Mouse (Mus musculus): ENCODE data around the gene Eya4.

Eya4 gene

GRCm38 (mm10) chr10:23350011-23350911, at the start of gene Eya4:
Eya4 (minus strand) TSS chr10:23350786.
- peak in 1 of 2 experiments; percentile 26 for DNase-seq (ENCODE audit: low spot score in 2 of 2)

GRCm38 (mm10) chr10:23395399-23395798, 44.8 kb upstream of the Eya4 start:
- DNase-seq (ENCODE audit: low spot score in 2 of 2), result no peak

GRCm38 (mm10) chr10:23394556-23395245, 44.1 kb upstream of the Eya4 start:
- no peak for DNase-seq (ENCODE audit: low spot score in 2 of 2)

- DNase-seq (ENCODE audit: low spot score in 2 of 2), result no peak
Observed at GRCm38 (mm10) chr10:23394152-23394551, 43.6 kb upstream of the Eya4 start.

- DNase-seq (ENCODE audit: low spot score in 2 of 2), result no peak
Observed at GRCm38 (mm10) chr10:23363866-23364265, 13.3 kb upstream of the Eya4 start.

- no peak for DNase-seq (ENCODE audit: low spot score in 2 of 2)
Observed at GRCm38 (mm10) chr10:23349392-23350010, 1.1 kb downstream of the Eya4 start.

GRCm38 (mm10) chr10:23348893-23349391, 1.6 kb downstream of the Eya4 start:
- no peak for DNase-seq (ENCODE audit: low spot score in 2 of 2)

- no peak for DNase-seq (ENCODE audit: low spot score in 2 of 2)
Observed at GRCm38 (mm10) chr10:23348101-23348892, 2.3 kb downstream of the Eya4 start.

GRCm38 (mm10) chr10:23337250-23337649, 13.3 kb downstream of the Eya4 start:
- no peak for DNase-seq (ENCODE audit: low spot score in 2 of 2)

GRCm38 (mm10) chr10:23332768-23333167, 17.8 kb downstream of the Eya4 start:
- no peak for DNase-seq (ENCODE audit: low spot score in 2 of 2)

GRCm38 (mm10) chr10:23327651-23328050, 22.9 kb downstream of the Eya4 start:
- DNase-seq (ENCODE audit: low spot score in 2 of 2), result no peak

GRCm38 (mm10) chr10:23322275-23322674, 28.3 kb downstream of the Eya4 start:
- no peak for DNase-seq (ENCODE audit: low spot score in 2 of 2)

GRCm38 (mm10) chr10:23295616-23296015, 55.0 kb downstream of the Eya4 start:
- no peak for DNase-seq (ENCODE audit: low spot score in 2 of 2)

GRCm38 (mm10) chr10:23292495-23292894, 58.1 kb downstream of the Eya4 start:
- no peak for DNase-seq (ENCODE audit: low spot score in 2 of 2)

- no peak for DNase-seq (ENCODE audit: low spot score in 2 of 2)
Observed at GRCm38 (mm10) chr10:23277371-23277770, 73.2 kb downstream of the Eya4 start.

GRCm38 (mm10) chr10:23271050-23271621, 79.5 kb downstream of the Eya4 start:
- no peak for DNase-seq (ENCODE audit: low spot score in 2 of 2)

GRCm38 (mm10) chr10:23270502-23270901, 80.1 kb downstream of the Eya4 start:
- DNase-seq (ENCODE audit: low spot score in 2 of 2), result no peak

- DNase-seq (ENCODE audit: low spot score in 2 of 2), result no peak
Observed at GRCm38 (mm10) chr10:23252180-23252579, 98.4 kb downstream of the Eya4 start.

GRCm38 (mm10) chr10:23246485-23246884, 104.1 kb downstream of the Eya4 start:
- DNase-seq (ENCODE audit: low spot score in 2 of 2), result no peak

GRCm38 (mm10) chr10:23236918-23237317, 113.7 kb downstream of the Eya4 start:
- no peak for DNase-seq (ENCODE audit: low spot score in 2 of 2)

GRCm38 (mm10) chr10:23235405-23235804, 115.2 kb downstream of the Eya4 start:
- no peak for DNase-seq (ENCODE audit: low spot score in 2 of 2)

All from urinary bladder, postnatal 4 days (tissue).